9 mouse cellular contexts compared by ENCODE assay signal in the genomic region with DNA sequence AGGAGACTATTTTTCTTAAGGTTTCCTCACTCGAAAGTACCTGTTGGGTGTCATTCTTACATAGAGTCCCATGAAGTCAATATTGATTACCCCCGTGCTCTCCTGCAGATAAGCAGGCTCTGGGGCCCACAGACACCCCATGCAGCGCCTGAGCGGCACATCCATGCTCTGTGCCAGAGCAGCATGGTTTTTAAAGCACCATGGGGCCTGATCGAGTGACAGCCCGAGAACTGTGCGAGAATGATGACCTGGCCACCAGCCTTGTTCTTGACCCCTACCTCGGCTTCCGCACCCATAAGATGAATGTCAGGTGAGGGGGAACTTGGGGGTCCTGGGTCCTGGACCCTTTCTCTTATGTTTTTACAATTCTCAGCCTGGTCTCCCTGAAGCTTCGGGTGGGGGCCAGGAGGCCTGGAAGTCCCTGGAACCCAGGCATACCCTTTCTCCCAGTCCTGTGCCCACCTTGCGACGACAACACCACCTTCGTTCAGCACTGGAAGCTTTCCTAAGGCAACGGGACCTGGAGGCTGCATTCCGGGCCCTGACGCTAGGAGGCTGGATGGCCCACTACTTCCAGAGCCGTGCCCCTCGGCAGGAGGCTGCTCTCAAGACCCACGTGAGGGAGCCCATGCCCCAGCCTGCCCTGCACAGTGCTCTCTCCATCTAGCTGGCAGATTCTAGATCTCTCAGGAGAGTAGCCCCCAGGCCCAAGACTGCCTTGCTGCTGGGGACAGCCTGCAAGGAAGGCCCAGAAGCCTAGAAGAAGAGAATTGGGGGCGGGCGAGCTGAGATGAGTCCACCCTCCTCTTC. TPM values are rescaled to one million over a fixed set of nuclear protein-coding genes. Genes with fewer than 3 reads are reported as not detected.
DNase-seq lines count a peak whose midpoint lies in the region; ATAC-seq and TF ChIP-seq lines count a peak whose summit lies in the region.
"Had no signal": no experiment of that assay in that cellular context is flagged by ENCODE, and none has a peak within 500 bp of the region (broad histone marks: within the 10 kb centered on the region; RNA-seq: fewer than 3 reads in every experiment).

No protein-coding gene starts in this region.

- ATAC-seq in erythroblast, adult 5-6 weeks (replicated peaks; ENCODE audit: low FRiP score, poor library complexity, severe bottlenecking) = no peak
- ATAC-seq in forebrain, embryonic 12.5 days (ENCODE audit: low FRiP score) = no peak
- ATAC-seq in liver, embryonic 14.5 days (ENCODE audit: insufficient read depth) = peak; percentile 45

- peak overlapping the region; percentile 93 for H3K27ac ChIP-seq in forebrain, embryonic 12.5 days
- H3K27ac ChIP-seq in liver, embryonic 14.5 days = peak overlapping the region; percentile 74

- H3K9me3 ChIP-seq in erythroblast, embryonic 14.5 days (ENCODE audit: control insufficient read depth, low read length) = no peaks in the 10 kb centered on the region
- no peaks in the 10 kb centered on the region for H3K9me3 ChIP-seq in E14TG2a.4 (ENCODE audit: low read length)
- no peaks in the 10 kb centered on the region for H3K9me3 ChIP-seq in forebrain, embryonic 12.5 days
- H3K9me3 ChIP-seq in liver, embryonic 14.5 days (ENCODE audit: control insufficient read depth, low read length) = no peaks in the 10 kb centered on the region

- H3K36me3 ChIP-seq in erythroblast, embryonic 14.5 days (ENCODE audit: control insufficient read depth) = peaks cover 51% of the 10 kb centered on the region
- H3K36me3 ChIP-seq in E14TG2a.4 (ENCODE audit: insufficient read depth, low read length) = peaks cover 57% of the 10 kb centered on the region
- peaks cover 28% of the 10 kb centered on the region for H3K36me3 ChIP-seq in forebrain, embryonic 12.5 days (replicated peaks)
- H3K36me3 ChIP-seq in liver, embryonic 14.5 days (replicated peaks; ENCODE audit: control insufficient read depth, insufficient read depth, low read depth) = peaks cover 15% of the 10 kb centered on the region

- TF ChIP-seq EP300 in liver, embryonic 14.5 days (IDR thresholded peaks at IDR 0.05; ENCODE audit: low read depth) = no peak

- peak in 1 of 3 experiments; percentile 63 for DNase-seq in liver, embryonic 14.5 days (ENCODE audit: low read depth in 3 of 3, low spot score in 3 of 3)
- DNase-seq in thymus, postnatal 36 days = no peak
- no peak for DNase-seq in frontal cortex, postnatal 10 days (ENCODE audit: low spot score in 2 of 2)
- DNase-seq in frontal cortex, postnatal 36 days (ENCODE audit: low spot score in 2 of 2) = no peak

- no peak for TF ChIP-seq CTCF in E14TG2a.4 (conservative IDR thresholded peaks at IDR 0.05; ENCODE audit: low read length)
- peak; percentile 20; the same call in 1 of the 2 replicates for TF ChIP-seq CTCF in liver, embryonic 14.5 days (IDR thresholded peaks at IDR 0.05; ENCODE audit: low read depth)

- no peaks in the 10 kb centered on the region for H3K27me3 ChIP-seq in erythroblast, embryonic 14.5 days (ENCODE audit: control insufficient read depth)
- H3K27me3 ChIP-seq in E14TG2a.4 (ENCODE audit: insufficient read depth, low read length) = no peaks in the 10 kb centered on the region
- H3K27me3 ChIP-seq in forebrain, embryonic 12.5 days = no peaks in the 10 kb centered on the region
- no peaks in the 10 kb centered on the region for H3K27me3 ChIP-seq in liver, embryonic 14.5 days (ENCODE audit: control insufficient read depth, insufficient read depth, low read length)

- H3K4me2 ChIP-seq in forebrain, embryonic 12.5 days = peak overlapping the region; percentile 92
- peak overlapping the region; percentile 95 for H3K4me2 ChIP-seq in liver, embryonic 14.5 days (ENCODE audit: low read depth)

- peak overlapping the region; percentile 94 for H3K9ac ChIP-seq in forebrain, embryonic 12.5 days
- H3K9ac ChIP-seq in liver, embryonic 14.5 days (replicated peaks) = peak overlapping the region; percentile 76

- 81% methylated on average over 21 of the region's 21 CpGs for WGBS in forebrain, embryonic 12.5 days
- 52% methylated on average over 21 of the region's 21 CpGs for WGBS in liver, embryonic 14.5 days (ENCODE audit: insufficient replicate concordance)

- peaks cover 82% of the 10 kb centered on the region for H3K4me1 ChIP-seq in erythroblast, embryonic 14.5 days (ENCODE audit: control insufficient read depth)
- peaks cover 66% of the 10 kb centered on the region for H3K4me1 ChIP-seq in E14TG2a.4 (replicated peaks; ENCODE audit: low read depth, low read length)
- peaks cover 53% of the 10 kb centered on the region for H3K4me1 ChIP-seq in forebrain, embryonic 12.5 days
- H3K4me1 ChIP-seq in liver, embryonic 14.5 days (replicated peaks; ENCODE audit: control insufficient read depth in 2 of 2, insufficient read depth in 2 of 2, low read length in 1 of 2) = peaks cover 50 to 56% of the 10 kb centered on the region in 2 experiments

- H3K4me3 ChIP-seq in erythroblast, embryonic 14.5 days (replicated peaks) = peak overlapping the region; percentile 89
- H3K4me3 ChIP-seq in E14TG2a.4 (replicated peaks; ENCODE audit: low read length) = peak overlapping the region; percentile 96
- H3K4me3 ChIP-seq in forebrain, embryonic 12.5 days (replicated peaks) = no peak overlapping the region
- peak overlapping the region; percentile 69 to 99 for H3K4me3 ChIP-seq in liver, embryonic 14.5 days (ENCODE audit: insufficient read depth in 1 of 2, low read depth in 2 of 2, low read length in 2 of 2)

RNA-seq across cellular contexts. Expression of gene Kmt5c, which starts 2.0 kb away (rescaled TPM):
- 67.3 and 67.8 TPM in 2 replicates for polyA plus RNA-seq in erythroblast, embryonic 14.5 days (2012)
- 11.3 and 15.9 TPM in 2 replicates for total RNA-seq in erythroblast, adult 5-6 weeks (2015; ENCODE audit: low replicate concordance)
- total RNA-seq in erythroblast, adult 5-6 weeks (2017; ENCODE audit: low replicate concordance) = 32.0 and 42.2 TPM in 2 replicates
- 78.9 and 94.2 TPM in 2 replicates for polyA plus RNA-seq in forebrain, embryonic 12.5 days (2016; fragmentation: Nextera tagmentation; extraction: Ambion mirVana)
- 75.7 and 78.7 TPM in 2 replicates for polyA plus RNA-seq in liver, embryonic 14.5 days (2012; rRNA removed)
- 37.8 and 44.7 TPM in 2 replicates for polyA plus RNA-seq in liver, embryonic 14.5 days (2014; fragmentation: Nextera tagmentation; extraction: Ambion mirVana)

RNA-seq across cellular contexts. Expression of gene Cox6b2, which starts 11.0 kb away (rescaled TPM):
- polyA plus RNA-seq in erythroblast, embryonic 14.5 days (2012) = 25.4 and 26.4 TPM in 2 replicates
- 33.2 and 44.4 TPM in 2 replicates for total RNA-seq in erythroblast, adult 5-6 weeks (2015; ENCODE audit: low replicate concordance)
- 18.8 and 22.3 TPM in 2 replicates for total RNA-seq in erythroblast, adult 5-6 weeks (2017; ENCODE audit: low replicate concordance)
- 31.3 and 32.5 TPM in 2 replicates for polyA plus RNA-seq in forebrain, embryonic 12.5 days (2016; fragmentation: Nextera tagmentation; extraction: Ambion mirVana)
- polyA plus RNA-seq in liver, embryonic 14.5 days (2012; rRNA removed) = 111 and 119 TPM in 2 replicates
- polyA plus RNA-seq in liver, embryonic 14.5 days (2014; fragmentation: Nextera tagmentation; extraction: Ambion mirVana) = 81.9 and 88.1 TPM in 2 replicates

RNA-seq across cellular contexts. Expression of gene Tmem150b, which starts 16.8 kb away (rescaled TPM):
- polyA plus RNA-seq in erythroblast, embryonic 14.5 days (2012) = not detected in 2 replicates
- 1.7 and 6.7 TPM in 2 replicates for total RNA-seq in erythroblast, adult 5-6 weeks (2015; ENCODE audit: low replicate concordance)
- 2.1 and 2.7 TPM in 2 replicates for total RNA-seq in erythroblast, adult 5-6 weeks (2017; ENCODE audit: low replicate concordance)
- polyA plus RNA-seq in forebrain, embryonic 12.5 days (2016; fragmentation: Nextera tagmentation; extraction: Ambion mirVana) = 0.27 and 0.35 TPM in 2 replicates
- polyA plus RNA-seq in liver, embryonic 14.5 days (2012; rRNA removed) = 0.31 TPM in 2 replicates
- 0.18 TPM in 1 of 2 replicates, not detected in the other for polyA plus RNA-seq in liver, embryonic 14.5 days (2014; fragmentation: Nextera tagmentation; extraction: Ambion mirVana)
- polyA plus RNA-seq: cortical plate, adult 2 months had no signal

RNA-seq across cellular contexts. Expression of gene Fam71e2, which starts 29.2 kb away (rescaled TPM):
- not detected in 2 replicates for polyA plus RNA-seq in erythroblast, embryonic 14.5 days (2012)
- total RNA-seq in erythroblast, adult 5-6 weeks (2015; ENCODE audit: low replicate concordance) = not detected in 2 replicates
- not detected in 2 replicates for total RNA-seq in erythroblast, adult 5-6 weeks (2017; ENCODE audit: low replicate concordance)
- polyA plus RNA-seq in forebrain, embryonic 12.5 days (2016; fragmentation: Nextera tagmentation; extraction: Ambion mirVana) = not detected in 2 replicates
- polyA plus RNA-seq in liver, embryonic 14.5 days (2012; rRNA removed) = not detected in 2 replicates
- polyA plus RNA-seq in liver, embryonic 14.5 days (2014; fragmentation: Nextera tagmentation; extraction: Ambion mirVana) = not detected in 2 replicates
- polyA plus RNA-seq: cortical plate, adult 2 months had no signal

RNA-seq across cellular contexts. Expression of gene Il11, which starts 40.8 kb away (rescaled TPM):
- not detected in 2 replicates for polyA plus RNA-seq in erythroblast, embryonic 14.5 days (2012)
- total RNA-seq in erythroblast, adult 5-6 weeks (2015; ENCODE audit: low replicate concordance) = not detected in 2 replicates
- total RNA-seq in erythroblast, adult 5-6 weeks (2017; ENCODE audit: low replicate concordance) = not detected in 2 replicates
- 0.24 and 0.77 TPM in 2 replicates for polyA plus RNA-seq in forebrain, embryonic 12.5 days (2016; fragmentation: Nextera tagmentation; extraction: Ambion mirVana)
- 0.03 and 0.09 TPM in 2 replicates for polyA plus RNA-seq in liver, embryonic 14.5 days (2012; rRNA removed)
- polyA plus RNA-seq in liver, embryonic 14.5 days (2014; fragmentation: Nextera tagmentation; extraction: Ambion mirVana) = not detected in 2 replicates
